Mouse (Mus musculus): Measurements from ENCODE around the gene Osbpl2. TPM values are rescaled to one million over a fixed set of nuclear protein-coding genes. Genes with fewer than 3 reads are reported as not detected.

The Osbpl2 gene
- total and polyA plus RNA-seq, 3 experiments = 13.3 to 25.5 TPM; not detected in 1

DNA sequence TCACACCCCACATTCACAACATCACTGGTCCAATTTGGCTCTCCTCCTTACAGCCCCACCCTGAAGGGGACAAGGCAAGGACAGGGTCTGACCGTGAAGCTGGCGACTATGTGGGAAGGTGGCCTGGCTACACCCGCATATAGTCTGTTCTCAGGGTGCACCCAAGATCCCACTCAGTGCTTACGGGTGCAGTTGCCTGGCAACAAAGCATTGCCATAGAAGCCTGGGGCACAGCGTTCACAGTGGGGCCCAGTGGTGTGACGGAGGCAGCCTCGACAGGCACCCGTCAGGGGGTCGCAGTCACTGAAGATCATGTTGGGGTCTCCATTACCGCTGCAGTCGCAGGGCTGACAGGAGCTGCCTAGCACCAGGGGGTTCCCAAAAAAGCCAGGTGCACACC, 68.3 kb downstream of the Osbpl2 start:
- Histone ChIP-seq H3K27ac (ENCODE audit: control insufficient read depth, low read depth, low read length) (no peak overlapping the region), H3K36me3 (ENCODE audit: control insufficient read depth in 1 of 2, insufficient read depth in 2 of 2, low read length in 2 of 2) (no peaks in the 10 kb centered on the region), H3K9me3 (replicated peaks; ENCODE audit: insufficient read depth, low read length) (no peaks in the 10 kb centered on the region), H3K27me3 (ENCODE audit: control insufficient read depth in 1 of 2, insufficient read depth in 2 of 2, low read length in 2 of 2) (no peaks in the 10 kb centered on the region), H3K4me3 (ENCODE audit: control insufficient read depth in 1 of 2, insufficient read depth in 1 of 2, low read depth in 2 of 2, low read length in 2 of 2) (no peak overlapping the region), H3K4me1 (ENCODE audit: control insufficient read depth in 1 of 2, insufficient read depth in 2 of 2, low read length in 2 of 2) (no peaks in the 10 kb centered on the region), H3K79me2 (ENCODE audit: control insufficient read depth, insufficient read depth, low read length, poor library complexity) (no peaks in the 10 kb centered on the region), H3K9ac (ENCODE audit: control insufficient read depth, low read depth, low read length, poor library complexity, severe bottlenecking) (no peak overlapping the region)
- TF ChIP-seq ZC3H11A (IDR thresholded peaks at IDR 0.05; ENCODE audit: low read depth, low read length) = no peak
- TF ChIP-seq KAT2A (conservative IDR thresholded peaks at IDR 0.05; ENCODE audit: low read depth, low read length) = no peak
- no peak for TF ChIP-seq RAD21 (IDR thresholded peaks at IDR 0.05; ENCODE audit: low read depth, low read length)
- no peak for TF ChIP-seq MYB (IDR thresholded peaks at IDR 0.05; ENCODE audit: low read depth, low read length)
- no peak for TF ChIP-seq MEF2A (IDR thresholded peaks at IDR 0.05; ENCODE audit: extremely low read depth, insufficient replicate concordance, low read depth, low read length, poor library complexity, severe bottlenecking)
- no peak for DNase-seq (ENCODE audit: low read depth, low spot score)

DNA sequence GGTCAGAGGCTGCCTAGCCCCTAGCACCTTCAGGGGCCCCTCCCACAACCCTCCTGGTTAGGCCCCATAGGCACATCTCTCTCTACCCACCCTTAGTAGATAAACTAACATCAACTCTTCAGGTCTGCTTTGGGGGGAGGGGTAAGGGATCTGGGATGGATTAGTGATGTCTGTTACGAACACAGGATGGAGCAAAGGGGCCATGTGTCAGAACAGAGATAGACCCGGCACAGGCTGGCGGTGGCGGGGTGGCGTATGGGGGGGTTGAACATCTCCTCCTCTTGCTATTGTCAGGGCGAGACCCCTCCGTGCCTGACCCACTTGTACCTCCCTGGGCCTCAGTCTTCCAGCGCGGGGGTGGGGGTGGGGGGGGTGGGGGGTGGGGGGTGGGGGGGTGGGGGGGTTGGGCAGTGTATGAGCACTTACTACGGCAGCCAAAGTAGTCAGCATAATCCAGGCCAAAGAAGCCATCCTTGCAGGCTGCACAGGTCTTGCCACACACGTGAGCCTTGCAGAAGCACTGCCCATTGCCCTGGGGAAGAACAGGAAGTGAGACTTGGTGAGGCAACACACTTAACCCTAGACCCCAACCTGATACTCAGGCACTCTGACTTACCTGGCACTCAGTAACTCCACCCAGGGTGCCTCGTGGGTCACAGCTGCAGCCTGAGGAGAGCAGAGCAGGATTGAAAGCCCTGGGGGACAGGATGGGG, 77.7 kb downstream of the Osbpl2 start:
- H3K27ac ChIP-seq (ENCODE audit: control insufficient read depth, low read depth, low read length) = no peak overlapping the region
- no peaks in the 10 kb centered on the region for H3K79me2 ChIP-seq (ENCODE audit: control insufficient read depth, insufficient read depth, low read length, poor library complexity)
- no peaks in the 10 kb centered on the region for H3K27me3 ChIP-seq (ENCODE audit: control insufficient read depth in 1 of 2, insufficient read depth in 2 of 2, low read length in 2 of 2)
- no peaks in the 10 kb centered on the region for H3K36me3 ChIP-seq (ENCODE audit: control insufficient read depth in 1 of 2, insufficient read depth in 2 of 2, low read length in 2 of 2)
- no peak overlapping the region for H3K9ac ChIP-seq (ENCODE audit: control insufficient read depth, low read depth, low read length, poor library complexity, severe bottlenecking)
- no peak overlapping the region for H3K4me3 ChIP-seq (ENCODE audit: control insufficient read depth in 1 of 2, insufficient read depth in 1 of 2, low read depth in 2 of 2, low read length in 2 of 2)
- TF ChIP-seq CTCF (IDR thresholded peaks at IDR 0.05 in 2 of 3, conservative IDR thresholded peaks at IDR 0.05 in 1 of 3; ENCODE audit: control insufficient read depth in 1 of 3, insufficient read depth in 1 of 3, low read depth in 2 of 3, low read length in 3 of 3, poor library complexity in 1 of 3, severe bottlenecking in 1 of 3) (no peak), ZKSCAN1 (IDR thresholded peaks at IDR 0.05; ENCODE audit: low read depth, low read length) (no peak), RAD21 (IDR thresholded peaks at IDR 0.05; ENCODE audit: low read depth, low read length) (no peak), MYB (IDR thresholded peaks at IDR 0.05; ENCODE audit: low read depth, low read length) (no peak), MAX (IDR thresholded peaks at IDR 0.05; ENCODE audit: low read length) (no peak), BHLHE40 (IDR thresholded peaks at IDR 0.05; ENCODE audit: borderline replicate concordance, low read depth, low read length) (no peak), POLR2AphosphoS5 (IDR thresholded peaks at IDR 0.05; ENCODE audit: borderline replicate concordance, low read depth, low read length) (no peak)
- H3K9me3 ChIP-seq (replicated peaks; ENCODE audit: insufficient read depth, low read length) = no peaks in the 10 kb centered on the region
- no peak for DNase-seq (ENCODE audit: low read depth, low spot score)
- H3K4me1 ChIP-seq (ENCODE audit: control insufficient read depth in 1 of 2, insufficient read depth in 2 of 2, low read length in 2 of 2) = no peaks in the 10 kb centered on the region

DNA sequence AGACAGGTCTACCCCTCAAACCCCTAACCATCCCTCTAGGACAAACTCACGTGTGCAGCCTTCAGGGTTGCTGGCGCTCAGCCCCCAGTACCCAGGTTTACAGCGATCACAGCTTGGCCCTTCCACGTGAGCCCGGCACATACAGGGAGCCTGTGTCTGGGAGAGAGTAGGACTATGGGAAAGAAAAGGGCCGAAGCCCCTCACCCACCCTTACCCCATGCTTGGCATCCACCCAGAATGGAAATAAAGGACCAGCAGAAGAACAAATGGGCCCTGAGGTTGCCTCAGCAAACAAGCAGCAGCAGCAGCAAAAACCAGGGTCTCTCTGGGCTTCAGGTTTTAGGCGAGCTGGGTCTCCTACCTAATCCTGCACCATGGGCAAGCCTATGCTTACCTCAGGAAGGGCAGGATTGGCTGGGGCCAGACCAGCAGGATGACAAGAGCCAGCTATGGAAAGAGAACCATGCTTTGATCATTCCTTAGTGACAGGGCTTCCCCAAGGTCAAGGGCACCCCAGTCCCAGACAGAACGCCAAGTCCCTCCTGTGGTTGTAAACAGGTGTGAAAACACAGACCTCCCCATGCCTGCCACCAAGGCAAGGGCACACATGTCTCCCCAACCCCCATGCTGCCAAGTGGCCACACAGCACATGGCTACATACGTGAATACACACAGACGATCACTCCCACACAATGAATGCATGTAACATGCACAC, 78.4 kb downstream of the Osbpl2 start:
- no peaks in the 10 kb centered on the region for H3K27me3 ChIP-seq (ENCODE audit: control insufficient read depth in 1 of 2, insufficient read depth in 2 of 2, low read length in 2 of 2)
- H3K36me3 ChIP-seq (ENCODE audit: control insufficient read depth in 1 of 2, insufficient read depth in 2 of 2, low read length in 2 of 2) = no peaks in the 10 kb centered on the region
- H3K4me1 ChIP-seq (ENCODE audit: control insufficient read depth in 1 of 2, insufficient read depth in 2 of 2, low read length in 2 of 2) = no peaks in the 10 kb centered on the region
- H3K9me3 ChIP-seq (replicated peaks; ENCODE audit: insufficient read depth, low read length) = no peaks in the 10 kb centered on the region
- no peak overlapping the region for H3K4me3 ChIP-seq (ENCODE audit: control insufficient read depth in 1 of 2, insufficient read depth in 1 of 2, low read depth in 2 of 2, low read length in 2 of 2)
- no peak overlapping the region for H3K9ac ChIP-seq (ENCODE audit: control insufficient read depth, low read depth, low read length, poor library complexity, severe bottlenecking)
- H3K79me2 ChIP-seq (ENCODE audit: control insufficient read depth, insufficient read depth, low read length, poor library complexity) = no peaks in the 10 kb centered on the region
- DNase-seq (ENCODE audit: low read depth, low spot score) = no peak
- no peak for TF ChIP-seq MAZ (IDR thresholded peaks at IDR 0.05; ENCODE audit: low read depth, low read length)
- TF ChIP-seq ELF1 (IDR thresholded peaks at IDR 0.05; ENCODE audit: low read depth, low read length) = no peak
- TF ChIP-seq UBTF (IDR thresholded peaks at IDR 0.05; ENCODE audit: borderline replicate concordance, insufficient read depth, low read depth, low read length) = no peak
- no peak for TF ChIP-seq SIN3A (IDR thresholded peaks at IDR 0.05; ENCODE audit: low read length)
- TF ChIP-seq MYC (IDR thresholded peaks at IDR 0.05; ENCODE audit: low read depth, low read length) = no peak
- TF ChIP-seq USF1 (IDR thresholded peaks at IDR 0.05; ENCODE audit: low read depth, low read length) = no peak
- no peak overlapping the region for H3K27ac ChIP-seq (ENCODE audit: control insufficient read depth, low read depth, low read length)

Measured in MEL (cell line).